Mouse (Mus musculus): ENCODE results near the gene Slc25a43.

- TF ChIP-seq EP300 (IDR thresholded peaks at IDR 0.05; ENCODE audit: low read depth) (0 out of 2 replicates have a peak, but pooled peaks have one; percentile 6), CTCF (IDR thresholded peaks at IDR 0.05; ENCODE audit: low read depth) (no peak)
Observed at GRCm38 (mm10) chrX:36795424-36796162, 52.1 kb downstream of the Slc25a43 start, which contains the start of gene Slc25a5.
